Mouse (Mus musculus): Measurements from ENCODE around the gene Stk39.

Gene Stk39

DNA sequence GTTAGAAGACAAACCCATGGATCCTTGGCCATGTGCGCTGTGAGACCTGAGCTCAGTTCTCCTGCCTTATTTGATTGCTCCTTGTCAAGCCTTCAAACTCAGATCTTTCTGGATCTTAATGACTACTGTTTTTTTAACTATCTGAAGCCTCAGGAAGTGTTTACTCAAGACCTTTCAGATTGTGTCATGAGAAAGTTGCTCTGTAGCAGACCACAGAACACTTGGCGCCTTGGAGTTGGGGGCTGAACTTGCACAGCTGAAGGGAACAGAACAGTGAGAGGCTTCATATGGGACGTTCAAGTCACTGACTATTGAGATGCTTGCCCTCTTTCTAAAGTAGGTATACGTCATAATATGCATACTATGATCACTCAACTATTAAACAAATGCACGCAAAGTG lies 239.1 kb downstream of the Stk39 start:
- DNase-seq (ENCODE audit: low spot score): no peak

DNA sequence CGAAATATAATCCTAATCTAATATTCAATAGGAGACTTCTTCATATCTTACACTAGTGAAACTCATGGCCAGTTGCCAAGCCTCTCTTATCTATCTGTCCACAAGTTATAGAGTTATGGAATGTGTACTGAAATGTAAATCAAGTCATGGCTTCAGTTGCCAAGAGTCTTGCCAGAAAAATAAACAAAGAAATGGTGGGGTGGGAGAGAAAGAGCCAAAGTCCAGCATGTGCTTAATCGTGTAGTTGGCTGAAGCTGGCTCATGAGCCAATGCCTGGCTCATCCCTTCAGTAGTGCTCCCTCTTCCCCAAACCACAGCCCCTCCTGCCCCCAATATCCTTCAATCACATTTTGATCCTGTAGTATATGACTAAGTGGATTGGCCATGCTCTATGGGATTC lies 242.2 kb downstream of the Stk39 start:
- DNase-seq (ENCODE audit: low spot score): no peak

DNA sequence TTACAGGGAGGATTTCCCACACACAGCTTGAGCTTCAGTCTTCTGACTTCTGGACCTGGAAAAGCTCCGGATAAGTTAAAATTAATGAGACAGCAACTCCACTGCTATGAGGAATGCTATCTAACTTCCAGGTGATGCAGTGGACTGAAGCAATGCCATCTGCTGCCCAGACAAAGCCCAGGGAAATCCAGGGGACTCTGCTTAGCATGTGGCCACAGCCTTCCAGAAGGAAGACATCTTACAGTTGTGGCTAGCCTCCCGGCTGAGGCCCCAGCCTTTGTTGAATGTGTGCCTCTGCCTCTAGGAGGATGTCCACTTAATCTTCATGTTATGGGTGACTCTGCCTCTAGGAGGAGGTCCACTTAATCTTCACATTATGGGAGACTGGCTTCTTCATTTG lies 243.0 kb downstream of the Stk39 start:
- no peak for DNase-seq (ENCODE audit: low spot score)

DNA sequence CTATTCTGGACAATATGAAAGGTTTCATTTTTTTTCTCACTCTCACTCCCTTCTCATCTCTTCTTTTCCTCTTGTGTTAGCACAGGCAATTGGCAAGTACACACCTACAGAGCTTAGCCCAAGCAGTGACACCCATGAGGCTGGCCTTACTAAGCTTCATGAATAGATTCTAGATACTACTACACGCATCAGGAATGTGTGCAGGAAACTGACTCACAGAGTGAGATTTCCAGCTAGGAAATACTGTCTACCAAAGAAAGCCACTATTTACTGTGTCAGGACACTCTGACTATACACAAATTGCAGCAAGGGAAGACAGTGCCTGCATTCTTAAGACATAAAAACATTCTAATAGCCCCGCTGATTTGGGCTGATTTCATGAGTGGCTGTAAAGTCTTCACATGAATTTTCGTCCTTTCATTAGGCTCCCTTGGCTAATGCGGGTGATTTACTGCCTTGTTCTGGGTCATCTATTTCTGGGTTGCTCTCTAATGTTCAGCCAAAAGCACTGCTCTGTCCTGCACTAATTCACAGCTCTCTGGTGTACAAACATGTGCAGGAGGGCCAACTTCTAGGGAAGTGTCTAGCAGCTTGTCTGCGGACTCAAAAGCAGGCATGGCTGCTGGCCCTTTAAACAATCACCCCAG lies 249.7 kb downstream of the Stk39 start:
- DNase-seq (ENCODE audit: low spot score): no peak

DNA sequence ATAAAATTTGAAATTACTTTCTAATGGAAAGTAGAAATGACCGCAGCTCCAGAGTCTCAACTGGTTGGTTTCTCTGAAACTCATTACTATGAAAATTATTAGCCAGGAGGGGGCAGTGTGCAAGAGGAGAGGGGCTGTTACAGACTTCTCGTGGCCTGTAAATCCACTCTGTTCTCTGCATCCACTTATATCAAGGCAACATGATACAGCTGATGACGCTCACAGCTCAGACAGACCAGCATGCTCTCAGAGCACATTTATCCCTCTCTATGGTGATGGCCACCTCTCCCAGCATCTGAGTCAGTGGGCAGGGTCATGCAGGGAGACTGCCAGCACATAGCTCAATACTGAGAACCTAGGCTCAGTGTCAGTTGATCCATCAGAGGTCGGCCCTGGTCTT lies 250.8 kb downstream of the Stk39 start:
- no peak for DNase-seq (ENCODE audit: low spot score)

DNA sequence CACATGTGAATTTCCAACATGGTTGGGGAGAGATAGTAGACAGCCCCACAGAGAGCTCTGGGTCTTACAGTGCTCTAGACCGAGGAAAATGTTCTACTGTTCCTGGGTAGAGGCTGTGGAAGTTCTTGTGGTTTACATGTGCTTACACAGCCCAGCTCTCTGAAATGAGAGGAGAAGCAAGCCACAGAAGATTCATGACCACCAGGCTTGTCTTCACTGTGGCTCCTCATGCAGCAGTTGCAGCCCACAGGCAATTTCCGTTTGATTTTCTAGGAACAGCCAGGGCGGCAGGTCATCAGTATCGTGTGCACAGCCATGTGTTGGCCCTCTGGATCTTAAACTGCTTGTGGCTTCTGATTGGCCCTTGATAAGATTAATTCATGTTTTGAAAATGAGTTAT lies 252.2 kb downstream of the Stk39 start:
- no peak for DNase-seq (ENCODE audit: low spot score)

DNA sequence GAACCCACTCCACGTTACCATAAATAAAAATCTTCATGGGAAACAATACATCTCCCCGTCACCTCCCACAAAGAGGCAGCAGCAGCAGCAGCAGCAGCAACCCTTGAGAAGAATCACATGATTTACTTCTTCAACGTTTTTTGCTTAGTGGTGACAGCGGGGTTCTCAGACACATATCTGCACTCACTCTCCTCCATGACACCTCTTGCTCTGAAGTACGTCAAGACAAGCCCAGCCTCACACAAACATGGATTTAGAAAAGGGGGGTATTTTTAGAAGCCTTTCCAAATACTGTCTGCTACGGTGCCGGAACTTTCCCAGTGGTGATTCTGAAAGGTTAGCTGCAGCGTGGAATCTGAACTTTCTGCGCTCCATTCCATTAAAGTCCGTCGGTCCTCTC lies 256.9 kb downstream of the Stk39 start:
- no peak for DNase-seq (ENCODE audit: low spot score)

DNA sequence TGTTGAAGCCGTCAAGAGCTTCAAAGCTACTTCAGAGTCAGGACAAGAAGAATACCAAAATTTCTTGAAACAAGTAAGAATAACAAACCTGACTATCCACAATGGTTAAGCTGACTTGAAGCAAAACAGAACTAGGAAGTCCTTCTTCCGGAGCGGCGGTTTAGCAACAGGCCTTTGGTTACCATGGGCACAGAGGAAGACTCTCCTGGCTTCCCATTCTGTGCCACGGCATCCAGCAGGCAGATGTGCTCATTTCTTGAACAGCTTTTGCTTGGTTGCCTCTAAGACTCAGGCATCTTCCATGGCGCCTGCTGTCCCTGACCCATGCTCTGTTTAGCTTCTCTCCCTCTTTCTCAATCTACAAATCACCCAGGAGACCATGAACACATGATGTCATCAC lies 257.7 kb downstream of the Stk39 start:
- DNase-seq (ENCODE audit: low spot score): no peak

DNA sequence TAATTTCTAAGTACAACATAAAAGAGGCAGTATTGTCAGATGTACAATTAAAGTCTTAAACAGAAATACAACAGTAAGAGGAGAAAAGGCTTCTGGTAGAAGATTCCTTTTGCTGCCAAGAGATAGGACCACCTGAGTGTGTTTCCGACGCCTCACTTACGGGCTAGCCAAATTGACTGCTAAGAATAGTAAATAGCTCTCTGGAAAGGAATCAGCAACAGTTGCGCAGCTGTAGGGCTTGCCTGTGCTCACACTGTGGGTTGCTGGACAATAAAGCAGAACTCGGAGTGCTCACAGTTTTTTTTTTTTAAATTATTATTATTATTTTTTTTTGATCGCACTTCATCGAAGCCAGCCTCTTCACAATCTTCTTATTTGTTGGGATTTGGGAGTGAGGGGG lies 260.6 kb downstream of the Stk39 start:
- DNase-seq (ENCODE audit: low spot score): no peak

- DNase-seq (ENCODE audit: low spot score): no peak
Observed at GRCm38 (mm10) chr2:68196245-68196644, 275.8 kb downstream of the Stk39 start.

GRCm38 (mm10) chr2:68194444-68194843 lies 277.6 kb downstream of the Stk39 start:
- DNase-seq (ENCODE audit: low spot score): no peak

DNA sequence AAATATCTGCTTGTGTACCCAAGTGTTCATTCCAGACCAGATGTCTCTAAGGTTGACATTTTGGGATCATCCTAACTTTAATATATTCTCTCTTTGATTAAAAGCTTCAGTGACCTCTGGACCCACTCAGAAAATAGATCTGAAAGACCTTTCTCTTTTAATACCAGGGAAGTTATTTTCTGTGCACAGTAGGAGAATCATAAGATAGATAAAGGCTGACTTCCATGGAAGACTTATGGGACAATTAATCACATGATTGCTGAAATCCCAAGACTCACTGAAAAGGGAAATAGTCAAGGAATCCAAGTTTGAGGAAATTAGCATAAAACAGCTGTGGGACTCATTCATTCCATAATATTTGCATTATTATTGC lies 278.6 kb downstream of the Stk39 start:
- no peak for DNase-seq (ENCODE audit: low spot score)

- DNase-seq (ENCODE audit: low spot score): no peak
Observed at GRCm38 (mm10) chr2:68192605-68193464, 279.2 kb downstream of the Stk39 start.

DNA sequence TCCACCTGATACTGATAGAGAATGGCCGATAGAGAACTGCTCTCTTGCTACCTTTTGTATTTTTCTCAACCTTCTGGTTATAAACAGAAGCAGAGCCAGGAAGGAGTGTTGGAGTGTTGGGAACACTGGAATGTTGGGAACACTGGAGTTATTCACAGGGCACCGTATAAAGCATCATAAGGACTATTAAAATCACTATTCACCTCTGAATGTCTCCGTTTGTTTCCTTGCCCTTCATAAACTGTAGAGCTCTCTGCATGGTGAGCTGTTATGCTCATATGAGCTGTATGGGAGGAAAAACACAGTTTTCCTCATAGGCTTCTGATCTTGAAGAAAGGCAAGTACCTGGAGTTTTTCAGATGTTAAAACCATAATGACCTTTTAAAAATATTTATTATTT lies 295.6 kb downstream of the Stk39 start:
- DNase-seq (ENCODE audit: low spot score): no peak

- DNase-seq (ENCODE audit: low spot score): no peak
Observed at GRCm38 (mm10) chr2:68171306-68171705, 300.8 kb downstream of the Stk39 start.

- DNase-seq (ENCODE audit: low spot score): no peak
Observed at GRCm38 (mm10) chr2:68162012-68162411, 310.1 kb downstream of the Stk39 start.

DNA sequence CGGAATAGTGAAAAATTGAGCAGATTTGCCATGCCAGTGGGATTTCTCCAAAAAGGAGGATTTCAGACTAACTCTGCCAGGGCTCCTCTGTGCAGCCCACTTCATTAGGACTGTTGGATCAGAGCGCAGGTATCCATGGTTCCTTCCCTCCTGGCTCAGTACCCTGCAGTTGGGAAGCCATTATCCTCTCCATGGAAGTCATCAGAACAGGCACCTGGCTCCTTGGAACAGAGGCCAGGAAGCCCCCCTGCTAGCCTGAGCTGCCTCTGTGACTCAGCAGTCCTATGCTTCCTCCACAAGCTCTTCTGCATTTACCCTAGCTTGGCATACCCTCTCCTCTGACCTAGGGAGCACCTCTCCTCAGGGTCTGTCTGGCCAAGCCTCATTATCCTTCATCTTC lies 311.5 kb downstream of the Stk39 start:
- DNase-seq (ENCODE audit: low spot score): no peak
